Mouse (Mus musculus) R1 (cell line): Measurements from ENCODE around the gene Ccl21a.
"Not testable (repeated sequence)": the region's sequence is repeated elsewhere in the genome, so short reads cannot be mapped to it uniquely, and the experiment has no call there.

ENCODE experiments used
- DNase-seq: peaks from one replicate; pipeline ENCODE4 v3.0.0-alpha.2; 2018; ENCODE audit warnings: low read depth, low spot score

The Ccl21a gene

DNA sequence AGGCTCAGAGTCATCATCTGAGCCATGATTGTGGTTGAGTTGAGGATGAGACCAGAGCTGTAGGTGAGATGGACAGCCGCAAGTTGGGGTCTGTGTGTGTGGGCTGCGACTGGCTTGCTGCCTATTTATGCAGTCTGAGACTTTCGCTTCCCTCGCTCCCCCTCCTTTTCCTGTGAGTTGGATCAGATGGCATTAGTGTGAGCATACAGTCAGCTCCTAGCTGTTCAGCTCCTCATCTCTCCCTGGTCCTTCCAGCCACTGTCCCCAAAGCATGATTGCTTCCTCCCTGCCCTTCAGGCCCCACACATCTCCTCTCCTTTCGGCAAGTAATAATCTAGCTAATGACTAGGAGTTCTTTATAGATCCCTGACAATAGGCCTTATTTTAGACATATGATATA lies at the start of gene Ccl21a:
Gene Ccl21a, minus strand, starts transcription at position 101 of the 400 bp plus-strand sequence.
- not testable (repeated sequence) for DNase-seq

DNA sequence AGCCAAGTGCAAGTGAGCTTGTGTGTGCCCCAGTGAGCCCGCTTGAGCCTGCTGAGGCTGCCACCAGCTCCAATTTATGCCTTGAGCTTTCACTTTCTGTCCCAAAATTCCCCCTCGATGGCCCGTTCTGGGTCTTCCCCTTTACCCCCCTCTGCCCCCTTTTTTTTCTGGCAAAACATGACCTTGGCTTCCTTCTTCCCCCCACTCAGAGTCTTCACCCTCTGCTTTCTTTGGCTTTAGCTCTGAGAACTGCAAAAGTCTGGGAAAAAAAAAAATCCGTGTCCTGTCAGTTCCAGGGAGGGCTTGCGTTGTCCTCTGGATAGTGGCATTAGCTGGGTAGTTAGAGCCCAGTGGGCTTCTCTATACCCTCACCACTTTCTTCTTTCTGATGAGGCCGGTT lies 17.3 kb downstream of the Ccl21a start, which contains the start of gene Ccl19:
Gene Ccl19, minus strand, starts transcription at position 101 of the 400 bp plus-strand sequence.
- DNase-seq: not testable (repeated sequence)

GRCm38 (mm10) chr4:42735245-42735644 lies 38.5 kb downstream of the Ccl21a start, which contains the start of gene 4930578G10Rik:
Gene 4930578G10Rik (plus strand): TSS chr4:42735545.
- not testable (repeated sequence) for DNase-seq
